Comparison of ENCODE assay signal across 21 mouse cellular contexts in genomic region chr9:72099945-72100685, GRCm38 (mm10). TPM values are rescaled to one million over a fixed set of nuclear protein-coding genes. Genes with fewer than 3 reads are reported as not detected.
A peak's percentile ranks its signal among the peaks of the same experiment; 100 is the strongest.
DNase-seq lines count a peak whose midpoint lies in the region; ATAC-seq lines count a peak whose summit lies in the region.
"Had no signal": no experiment of that assay in that cellular context is flagged by ENCODE, and none has a peak within 500 bp of the region (broad histone marks: within the 10 kb centered on the region; RNA-seq: fewer than 3 reads in every experiment).

No protein-coding gene starts in this region.

- no peak overlapping the region for H3K4me3 ChIP-seq in liver, embryonic 11.5 days (ENCODE audit: low read depth, low read length)
- H3K4me3 ChIP-seq: forebrain, embryonic 10.5 days; hindbrain, embryonic 10.5 days; kidney, embryonic 15.5 days; limb, embryonic 12.5 days; midbrain, embryonic 12.5 days; neural tube, embryonic 15.5 days; stomach, embryonic 15.5 days had no signal

- no peaks in the 10 kb centered on the region for H3K4me1 ChIP-seq in liver, embryonic 11.5 days (replicated peaks; ENCODE audit: control insufficient read depth, insufficient read depth, low read length)
- H3K4me1 ChIP-seq: forebrain, embryonic 10.5 days; hindbrain, embryonic 10.5 days; kidney, embryonic 15.5 days; stomach, embryonic 15.5 days had no signal

- no peaks in the 10 kb centered on the region for H3K27me3 ChIP-seq in liver, embryonic 11.5 days (replicated peaks; ENCODE audit: control insufficient read depth, insufficient read depth, low read length)
- H3K27me3 ChIP-seq: kidney, embryonic 15.5 days; limb, embryonic 12.5 days; midbrain, embryonic 12.5 days; neural tube, embryonic 15.5 days; stomach, embryonic 15.5 days had no signal

- WGBS in liver, embryonic 11.5 days = 71% methylated on average over 7 of the region's 7 CpGs

- no peaks in the 10 kb centered on the region for H3K9me3 ChIP-seq in liver, embryonic 11.5 days (ENCODE audit: control insufficient read depth, low read length)
- H3K9me3 ChIP-seq: forebrain, embryonic 10.5 days; hindbrain, embryonic 10.5 days; kidney, embryonic 15.5 days; limb, embryonic 12.5 days; midbrain, embryonic 12.5 days; neural tube, embryonic 15.5 days; stomach, embryonic 15.5 days had no signal

- no peak overlapping the region for H3K27ac ChIP-seq in liver, embryonic 11.5 days (ENCODE audit: low read depth, low read length)
- H3K27ac ChIP-seq: forebrain, embryonic 10.5 days; hindbrain, embryonic 10.5 days; kidney, embryonic 15.5 days; limb, embryonic 12.5 days; liver, embryonic 14.5 days; midbrain, embryonic 12.5 days; neural tube, embryonic 15.5 days; stomach, embryonic 15.5 days had no signal

- ATAC-seq in monocyte, adult 5-6 weeks (replicated peaks; ENCODE audit: insufficient number of reproducible peaks, low FRiP score, low TSS enrichment, poor library complexity, severe bottlenecking) = 0 out of 2 replicates have a peak, but pooled peaks have one; percentile 66
- ATAC-seq in liver, embryonic 11.5 days (replicated peaks; ENCODE audit: low FRiP score) = no peak

- peak; percentile 29 for DNase-seq in spleen, postnatal 36 days (ENCODE audit: low spot score in 2 of 2)
- DNase-seq in spleen, adult 12 weeks (ENCODE audit: low spot score) = no peak
- DNase-seq in T-cell, adult 2 months (ENCODE audit: low spot score) = peak; percentile 46
- DNase-seq in thymus, postnatal 25 days = peak; percentile 42
- DNase-seq in kidney, adult 18-20 months = no peak
- no peak for DNase-seq in liver, embryonic 11.5 days (ENCODE audit: low spot score)
- DNase-seq: cerebellum, adult 18-20 months; cerebellum, postnatal 25 days; embryo, embryonic 11 days; gastrocnemius, postnatal 14 days; heart, adult 18-20 months; kidney, postnatal 4 days had no signal

- peaks cover 10% of the 10 kb centered on the region; the same call in 1 of the 2 replicates for H3K36me3 ChIP-seq in liver, embryonic 11.5 days (ENCODE audit: control insufficient read depth, insufficient read depth, low read length)

- no peak overlapping the region for H3K4me2 ChIP-seq in liver, embryonic 11.5 days
- H3K4me2 ChIP-seq: kidney, embryonic 15.5 days; limb, embryonic 12.5 days; midbrain, embryonic 12.5 days; neural tube, embryonic 15.5 days; stomach, embryonic 15.5 days had no signal

- no peak overlapping the region for H3K9ac ChIP-seq in liver, embryonic 11.5 days (ENCODE audit: low read depth, low read length)
- H3K9ac ChIP-seq: kidney, embryonic 15.5 days; limb, embryonic 12.5 days; liver, embryonic 14.5 days; midbrain, embryonic 12.5 days; neural tube, embryonic 15.5 days; stomach, embryonic 15.5 days had no signal

RNA-seq across cellular contexts. Expression of gene Tcf12, which starts 11.6 kb away (rescaled TPM):
- 33.0 to 73.0 TPM (median 36.9 TPM) in 3 replicates for total RNA-seq in monocyte, adult 5-6 weeks (2017)
- 37.0 and 37.2 TPM in 2 replicates for polyA plus RNA-seq in liver, embryonic 11.5 days (2014; fragmentation: Nextera tagmentation; extraction: Ambion mirVana)

Comparison
In these comparisons a context has a peak if more than half of its experiments do, and no peak if none do; other contexts are left out.
1. DNase-seq: peak in spleen, postnatal 36 days (2 of 2), T-cell, adult 2 months (single experiment) and thymus, postnatal 25 days (single experiment); none in spleen, adult 12 weeks (single experiment), kidney, adult 18-20 months (single experiment) and liver, embryonic 11.5 days (single experiment).